Mouse (Mus musculus) lung, embryonic 16.5 days (tissue): ENCODE results near the gene Prrx1. TPM values are rescaled to one million over a fixed set of nuclear protein-coding genes. Genes with fewer than 3 reads are reported as not detected.
A peak's percentile ranks its signal among the peaks of the same experiment; 100 is the strongest.

Source experiments
- ATAC-seq: fragments of 200-750 bp; cut with Nextera tagmentation; 2 replicates; pipeline ENCODE4 v1.8.0; 2017; ENCODE audit warnings: low read depth, mild to moderate bottlenecking, moderate library complexity
- H3K27ac ChIP-seq: fragments of 300-500 bp; sonication (generic); 2 replicates; pipeline ENCODE4 v1.5.1; 2014; ENCODE audit warnings: mild to moderate bottlenecking, control low read depth, low read length
- H3K27me3 ChIP-seq: fragments of 300-500 bp; sonication (generic); 2 replicates; pipeline ENCODE4 v1.6.1; 2014; ENCODE audit warnings: low read depth, low read length, mixed read lengths; ENCODE audit not compliant: control insufficient read depth, insufficient read depth
- H3K36me3 ChIP-seq: fragments of 300-500 bp; sonication (generic); 2 replicates; pipeline ENCODE4 v1.6.1; 2014; ENCODE audit warnings: low read length; ENCODE audit not compliant: control insufficient read depth, insufficient read depth
- H3K4me1 ChIP-seq: fragments of 300-500 bp; sonication (generic); replicated peaks from 2 replicates; pipeline ENCODE4 v1.6.1; 2014; ENCODE audit warnings: low read length, mixed read lengths; ENCODE audit not compliant: control insufficient read depth, insufficient read depth
- H3K4me2 ChIP-seq: fragments of 300-500 bp; sonication (generic); 2 replicates; pipeline ENCODE4 v1.6.1; 2014; ENCODE audit warnings: low read depth, low read length, control low read depth
- H3K4me3 ChIP-seq: fragments of 300-500 bp; sonication (generic); 2 replicates; pipeline ENCODE4 v1.5.1; 2014; ENCODE audit warnings: mild to moderate bottlenecking, low read length, control low read depth
- H3K9ac ChIP-seq: fragments of 300-500 bp; sonication (generic); 2 replicates; pipeline ENCODE4 v1.6.1; 2014; ENCODE audit warnings: low read length, control low read depth
- H3K9me3 ChIP-seq: fragments of 300-500 bp; sonication (generic); 2 replicates; pipeline ENCODE4 v1.6.1; 2016; ENCODE audit warnings: low read length; ENCODE audit not compliant: control insufficient read depth
- WGBS: fragments of 180-500 bp; shearing (Covaris S2); extraction: QIAGEN DNeasy Blood & Tissue Kit; methylation state at CpG from one replicate; pipeline ENCODE4 v1.1.7; 2014; 5-methylcytosine and 5-hydroxymethylcytosine counted together
- polyA plus RNA-seq: library from polyadenylated mRNA; unstranded; fragments of >200 nt; fragmentation: Nextera tagmentation; extraction: Ambion mirVana; gene quantifications from 2 replicates; pipeline ENCODE4 v1.2.1, GENCODE M21; 2015

Gene Prrx1
- polyA plus RNA-seq: 10.0 and 10.9 TPM in 2 replicates

GRCm38 (mm10) chr1:163313101-163313773, at the start of gene Prrx1:
TSS of gene Prrx1 (minus strand) at chr1:163313710.
- peak within 1 kb of the TSS; percentile 49; the same call in 1 of the 2 replicates for H3K27ac ChIP-seq
- H3K9ac ChIP-seq: peak within 1 kb of the TSS; percentile 71
- peak within 1 kb of the TSS; percentile 63 for H3K4me3 ChIP-seq
- peaks cover 49% of the 10 kb centered on the region for H3K27me3 ChIP-seq
- peak within 1 kb of the TSS; percentile 88 for H3K4me2 ChIP-seq
- H3K4me1 ChIP-seq: no peaks in the 10 kb centered on the region; the same call in 1 of the 2 replicates
- no peaks in the 10 kb centered on the region for H3K9me3 ChIP-seq
- H3K36me3 ChIP-seq: no peaks in the 10 kb centered on the region
- WGBS: under 1% methylated on average over 17 of the region's 17 CpGs
- ATAC-seq: peak; percentile 30; the same call in 1 of the 2 replicates

- WGBS: 57% methylated on average over 8 of the region's 8 CpGs
- H3K27me3 ChIP-seq: no peaks in the 10 kb centered on the region
- peaks cover 6% of the 10 kb centered on the region; the same call in 1 of the 2 replicates for H3K4me1 ChIP-seq
- no peaks in the 10 kb centered on the region for H3K36me3 ChIP-seq
- peak; percentile 65 for ATAC-seq
- no peak overlapping the region for H3K4me3 ChIP-seq
- peak overlapping the region; percentile 51 for H3K27ac ChIP-seq
- no peak overlapping the region for H3K9ac ChIP-seq
- H3K9me3 ChIP-seq: no peaks in the 10 kb centered on the region
- no peak overlapping the region for H3K4me2 ChIP-seq
These were observed 48.7 kb upstream of the Prrx1 start for GRCm38 (mm10) chr1:163362202-163362601.

- ATAC-seq: peak; percentile 72
- no peaks in the 10 kb centered on the region for H3K27me3 ChIP-seq
- H3K36me3 ChIP-seq: no peaks in the 10 kb centered on the region
- H3K9me3 ChIP-seq: no peaks in the 10 kb centered on the region
- H3K4me1 ChIP-seq: peaks cover 6% of the 10 kb centered on the region; the same call in 1 of the 2 replicates
- H3K4me2 ChIP-seq: no peak overlapping the region
- WGBS: 46% methylated on average over 5 of the region's 5 CpGs
- H3K9ac ChIP-seq: no peak overlapping the region
- no peak overlapping the region for H3K27ac ChIP-seq
- no peak overlapping the region for H3K4me3 ChIP-seq
These were observed 47.9 kb upstream of the Prrx1 start for GRCm38 (mm10) chr1:163361376-163361775.

GRCm38 (mm10) chr1:163360796-163361195, 47.3 kb upstream of the Prrx1 start:
- no peak overlapping the region for H3K4me3 ChIP-seq
- no peak overlapping the region for H3K4me2 ChIP-seq
- no peak overlapping the region for H3K27ac ChIP-seq
- ATAC-seq: no peak
- peaks cover 6% of the 10 kb centered on the region; the same call in 1 of the 2 replicates for H3K4me1 ChIP-seq
- H3K9ac ChIP-seq: no peak overlapping the region
- no peaks in the 10 kb centered on the region for H3K36me3 ChIP-seq
- H3K27me3 ChIP-seq: no peaks in the 10 kb centered on the region
- no peaks in the 10 kb centered on the region for H3K9me3 ChIP-seq
- WGBS: 34% methylated on average over 6 of the region's 6 CpGs

GRCm38 (mm10) chr1:163359521-163359920, 46.0 kb upstream of the Prrx1 start:
- no peaks in the 10 kb centered on the region for H3K36me3 ChIP-seq

GRCm38 (mm10) chr1:163358165-163358564, 44.7 kb upstream of the Prrx1 start:
- Histone ChIP-seq H3K36me3 (no peaks in the 10 kb centered on the region), H3K27me3 (no peaks in the 10 kb centered on the region), H3K4me2 (no peak overlapping the region), H3K9ac (no peak overlapping the region), H3K9me3 (no peaks in the 10 kb centered on the region), H3K4me3 (no peak overlapping the region), H3K4me1 (peaks cover 6% of the 10 kb centered on the region; the same call in 1 of the 2 replicates), H3K27ac (no peak overlapping the region)
- 35% methylated on average over 7 of the region's 7 CpGs for WGBS
- ATAC-seq: no peak

More at GRCm38 (mm10) chr1:163359521-163359920, 46.0 kb upstream of the Prrx1 start:
- no peak overlapping the region for H3K9ac ChIP-seq
- no peaks in the 10 kb centered on the region for H3K9me3 ChIP-seq
- no peak overlapping the region for H3K4me3 ChIP-seq
- ATAC-seq: no peak
- 93% methylated on average over 3 of the region's 3 CpGs for WGBS
- no peak overlapping the region for H3K4me2 ChIP-seq
- no peaks in the 10 kb centered on the region for H3K27me3 ChIP-seq
- H3K4me1 ChIP-seq: peaks cover 6% of the 10 kb centered on the region; the same call in 1 of the 2 replicates
- no peak overlapping the region for H3K27ac ChIP-seq

- H3K9ac ChIP-seq: no peak overlapping the region
- no peaks in the 10 kb centered on the region for H3K36me3 ChIP-seq
- H3K4me1 ChIP-seq: peaks cover 6% of the 10 kb centered on the region; the same call in 1 of the 2 replicates
- H3K27ac ChIP-seq: no peak overlapping the region
- no peak overlapping the region for H3K4me2 ChIP-seq
- H3K4me3 ChIP-seq: no peak overlapping the region
- H3K27me3 ChIP-seq: no peaks in the 10 kb centered on the region
- no peak for ATAC-seq
- WGBS: 45% methylated on average over 6 of the region's 6 CpGs
- H3K9me3 ChIP-seq: no peaks in the 10 kb centered on the region
These were observed 44.2 kb upstream of the Prrx1 start for GRCm38 (mm10) chr1:163357733-163358132.

- Histone ChIP-seq H3K4me2 (no peak overlapping the region), H3K27ac (no peak overlapping the region), H3K36me3 (no peaks in the 10 kb centered on the region), H3K27me3 (no peaks in the 10 kb centered on the region), H3K4me1 (peaks cover 2% of the 10 kb centered on the region; the same call in 1 of the 2 replicates), H3K4me3 (no peak overlapping the region), H3K9ac (no peak overlapping the region), H3K9me3 (no peaks in the 10 kb centered on the region)
- 62% methylated on average over 4 of the region's 4 CpGs for WGBS
- ATAC-seq: no peak
These were observed 42.7 kb upstream of the Prrx1 start for GRCm38 (mm10) chr1:163356167-163356566.

GRCm38 (mm10) chr1:163355626-163356156, 42.2 kb upstream of the Prrx1 start:
- 32% methylated on average over 3 of the region's 3 CpGs for WGBS
- H3K4me2 ChIP-seq: no peak overlapping the region
- H3K9ac ChIP-seq: no peak overlapping the region
- no peaks in the 10 kb centered on the region for H3K36me3 ChIP-seq
- ATAC-seq: no peak
- H3K4me1 ChIP-seq: peaks cover 2% of the 10 kb centered on the region; the same call in 1 of the 2 replicates
- H3K27ac ChIP-seq: no peak overlapping the region
- H3K4me3 ChIP-seq: no peak overlapping the region
- H3K9me3 ChIP-seq: no peaks in the 10 kb centered on the region
- no peaks in the 10 kb centered on the region for H3K27me3 ChIP-seq
